Mouse (Mus musculus): Measurements from ENCODE around the gene Prdm10.

Prdm10 gene

DNA sequence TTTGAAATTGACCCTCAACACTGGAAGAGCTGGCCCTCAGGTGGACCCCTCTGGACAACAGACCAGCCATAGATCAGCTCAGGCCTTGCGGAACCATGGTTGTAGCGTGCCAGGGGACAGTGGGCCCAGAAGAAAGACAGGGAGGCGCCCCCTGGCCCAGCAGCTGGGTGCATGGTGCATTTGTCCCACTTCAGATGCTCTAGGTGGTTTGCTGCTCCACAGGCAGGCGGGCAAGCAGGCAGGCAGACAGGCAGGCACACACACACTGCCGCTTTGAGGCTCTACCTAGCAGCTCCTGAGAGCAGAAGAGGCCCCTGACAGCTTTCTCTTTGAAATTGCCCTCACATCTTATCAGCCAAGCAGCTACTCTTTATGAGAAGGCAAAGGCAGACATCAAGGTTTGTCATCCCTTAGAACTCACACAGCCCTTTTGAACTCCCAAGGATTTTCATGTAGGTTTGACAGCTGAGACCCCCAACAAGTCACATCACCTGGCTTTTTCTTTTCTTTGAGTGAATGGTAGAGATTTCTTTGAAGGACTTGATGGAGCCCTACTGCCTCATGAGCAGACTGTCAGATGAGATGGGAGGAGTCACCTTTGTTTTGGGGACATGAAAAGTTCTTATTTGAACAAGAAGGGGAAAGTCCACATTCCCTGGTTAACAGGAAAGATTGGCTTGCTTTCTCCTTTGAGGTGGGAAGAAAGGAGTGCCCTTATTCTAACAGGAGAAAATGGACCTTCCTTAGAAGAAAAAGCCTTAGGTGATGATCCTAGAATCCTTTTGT lies 21.4 kb downstream of the Prdm10 start:
- DNase-seq (ENCODE audit: extremely low read depth, low read depth) = no peak

- DNase-seq (ENCODE audit: extremely low read depth, low read depth) = no peak
These were observed 24.0 kb downstream of the Prdm10 start for GRCm38 (mm10) chr9:31304358-31304757.

GRCm38 (mm10) chr9:31305117-31305516 lies 24.8 kb downstream of the Prdm10 start:
- no peak for DNase-seq (ENCODE audit: extremely low read depth, low read depth)

DNA sequence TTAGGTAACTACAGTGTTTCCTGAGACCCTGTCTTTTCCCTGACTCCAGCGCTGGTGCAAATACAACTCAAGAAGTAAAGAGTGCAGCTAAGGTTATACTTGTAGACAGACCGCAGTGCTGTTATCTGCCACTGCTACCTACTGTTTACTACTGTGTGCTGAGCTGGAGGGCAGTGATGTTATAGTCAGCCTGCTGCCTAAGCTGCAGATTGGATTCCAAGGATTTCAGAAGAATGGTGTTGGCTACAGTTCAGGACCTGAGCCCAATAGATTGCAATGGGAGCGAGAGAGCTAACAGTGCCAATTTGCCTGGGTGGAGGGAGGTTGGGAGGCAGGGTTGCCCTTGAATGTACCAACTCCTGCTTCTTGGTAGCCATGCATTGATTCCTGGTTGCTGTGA lies 25.5 kb downstream of the Prdm10 start:
- no peak for DNase-seq (ENCODE audit: extremely low read depth, low read depth)

- no peak for DNase-seq (ENCODE audit: extremely low read depth, low read depth)
These were observed 26.9 kb downstream of the Prdm10 start for GRCm38 (mm10) chr9:31307232-31307631.

- DNase-seq (ENCODE audit: extremely low read depth, low read depth) = no peak
These were observed 28.7 kb downstream of the Prdm10 start for GRCm38 (mm10) chr9:31309041-31309440.

DNA sequence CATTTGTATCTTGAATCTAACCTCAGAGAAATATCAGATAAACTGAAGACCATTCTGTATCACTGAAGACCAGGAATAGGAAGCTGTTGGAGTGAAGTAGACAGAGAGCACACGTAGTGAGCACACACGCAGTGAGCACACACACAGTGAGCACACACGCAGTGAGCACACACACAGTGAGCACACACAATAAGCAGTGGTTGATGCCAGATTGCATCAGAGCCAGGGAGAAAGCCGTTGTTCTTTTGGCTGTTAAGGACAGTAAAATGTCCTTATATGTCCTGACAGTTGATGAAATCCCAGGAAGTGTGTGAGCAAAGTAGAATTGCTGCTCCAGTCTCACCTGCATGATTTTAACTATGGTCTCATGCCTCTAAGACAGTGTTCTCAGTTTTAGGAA lies 30.3 kb downstream of the Prdm10 start:
- DNase-seq (ENCODE audit: extremely low read depth, low read depth) = no peak

- no peak for DNase-seq (ENCODE audit: extremely low read depth, low read depth)
These were observed 33.5 kb downstream of the Prdm10 start for GRCm38 (mm10) chr9:31313876-31314275.

DNA sequence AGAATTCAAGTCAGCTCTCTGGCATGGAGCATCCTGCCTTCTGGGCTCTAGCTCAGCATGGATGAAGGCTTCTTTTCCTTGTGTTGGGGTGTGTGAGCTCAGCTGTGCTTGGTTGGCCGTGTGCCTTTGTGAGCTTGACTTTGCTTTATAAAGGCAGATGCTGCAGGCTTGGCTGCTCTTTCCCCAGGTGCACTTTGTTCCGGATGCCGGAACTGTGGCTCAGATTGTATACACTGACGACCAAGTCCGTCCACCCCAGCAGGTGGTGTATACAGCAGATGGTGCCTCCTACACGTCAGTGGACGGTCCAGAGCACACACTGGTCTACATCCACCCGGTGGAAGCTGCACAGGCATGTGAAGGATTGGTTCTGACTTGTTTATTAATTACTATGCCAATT lies 35.6 kb downstream of the Prdm10 start:
- DNase-seq (ENCODE audit: extremely low read depth, low read depth) = no peak

- no peak for DNase-seq (ENCODE audit: extremely low read depth, low read depth)
These were observed 38.6 kb downstream of the Prdm10 start for GRCm38 (mm10) chr9:31318956-31319355.

- no peak for DNase-seq (ENCODE audit: extremely low read depth, low read depth)
These were observed 40.4 kb downstream of the Prdm10 start for GRCm38 (mm10) chr9:31320734-31321133.

DNA sequence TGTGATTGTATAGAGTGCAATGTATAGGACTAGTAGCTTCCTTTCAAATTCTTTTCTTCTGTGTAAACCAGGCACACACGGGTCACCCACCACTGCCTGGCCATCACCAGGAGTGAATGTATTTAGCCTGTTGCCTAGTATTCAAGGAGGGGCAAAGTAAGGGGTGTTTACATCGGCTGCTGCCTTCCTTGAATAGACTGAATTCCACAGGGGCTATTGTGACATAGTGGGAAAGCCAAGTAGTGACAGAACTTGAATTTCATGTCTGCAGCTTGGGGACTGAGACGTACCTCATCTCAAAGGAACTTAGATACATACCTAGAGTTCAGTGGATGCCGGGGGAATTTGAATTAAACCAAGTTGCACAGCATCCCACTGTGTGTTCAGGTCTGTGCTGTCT lies 41.2 kb downstream of the Prdm10 start:
- no peak for DNase-seq (ENCODE audit: extremely low read depth, low read depth)

DNA sequence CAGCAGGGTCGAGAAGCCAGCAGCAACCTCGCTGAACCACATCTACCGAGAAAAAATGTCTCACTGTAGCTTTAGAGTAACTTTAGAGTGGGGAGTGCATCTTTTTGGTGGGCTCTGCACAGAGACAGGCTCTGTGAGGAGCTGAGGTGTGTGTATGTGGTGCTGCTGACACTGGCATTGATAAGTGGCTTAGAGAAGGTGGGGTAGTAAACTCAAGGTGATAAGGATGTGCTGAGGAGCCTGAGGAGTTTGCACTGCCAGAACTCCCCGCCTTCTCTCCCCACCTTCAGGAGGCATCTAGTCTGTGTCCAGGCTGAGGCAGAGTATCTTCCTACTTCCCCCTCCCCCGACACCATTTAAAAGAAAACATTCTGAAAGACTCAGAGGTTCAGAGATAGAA lies 41.8 kb downstream of the Prdm10 start:
- DNase-seq (ENCODE audit: extremely low read depth, low read depth) = no peak

DNA sequence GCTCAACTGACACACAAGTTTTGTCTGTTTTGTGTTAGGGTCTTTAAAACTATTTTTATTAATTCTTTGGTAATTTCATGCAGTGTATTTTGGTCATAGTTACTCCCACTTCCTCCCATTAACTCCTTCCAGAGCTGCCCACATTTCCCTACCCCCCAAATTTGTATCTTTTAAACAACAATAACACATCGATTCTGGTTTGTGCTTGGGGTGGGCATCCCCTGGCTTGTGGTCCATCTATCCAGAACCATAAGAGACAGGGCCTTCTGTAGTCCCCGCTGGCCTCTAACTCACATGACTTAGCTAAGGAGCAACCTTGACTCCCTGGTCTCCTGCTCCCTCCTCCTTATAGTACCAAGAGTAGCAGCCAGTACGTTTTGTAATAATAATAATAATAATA lies 50.5 kb downstream of the Prdm10 start:
- no peak for DNase-seq (ENCODE audit: extremely low read depth, low read depth)

DNA sequence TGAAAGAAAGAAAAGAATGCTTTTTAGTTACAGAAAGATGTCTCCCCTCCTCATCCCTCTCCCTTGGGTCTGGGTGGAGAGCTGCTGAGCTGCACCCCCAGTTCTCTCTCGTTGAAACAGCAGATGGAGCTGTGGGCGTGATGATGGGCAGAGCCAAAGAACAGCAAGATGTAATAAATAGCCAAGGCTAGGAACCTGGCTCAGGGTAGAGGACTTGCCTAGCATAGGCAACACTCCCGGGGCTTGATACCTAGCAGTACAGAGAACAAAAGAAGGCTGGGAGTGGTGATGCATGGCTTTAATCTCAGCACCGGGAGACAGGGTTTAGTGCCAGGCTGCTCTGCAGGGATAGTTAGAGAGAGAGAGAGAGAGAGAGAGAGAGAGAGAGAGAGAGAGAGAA lies 50.9 kb downstream of the Prdm10 start:
- DNase-seq (ENCODE audit: extremely low read depth, low read depth) = no peak

- DNase-seq (ENCODE audit: extremely low read depth, low read depth) = peak; percentile 10
These were observed 51.6 kb downstream of the Prdm10 start for GRCm38 (mm10) chr9:31331906-31332305.

DNA sequence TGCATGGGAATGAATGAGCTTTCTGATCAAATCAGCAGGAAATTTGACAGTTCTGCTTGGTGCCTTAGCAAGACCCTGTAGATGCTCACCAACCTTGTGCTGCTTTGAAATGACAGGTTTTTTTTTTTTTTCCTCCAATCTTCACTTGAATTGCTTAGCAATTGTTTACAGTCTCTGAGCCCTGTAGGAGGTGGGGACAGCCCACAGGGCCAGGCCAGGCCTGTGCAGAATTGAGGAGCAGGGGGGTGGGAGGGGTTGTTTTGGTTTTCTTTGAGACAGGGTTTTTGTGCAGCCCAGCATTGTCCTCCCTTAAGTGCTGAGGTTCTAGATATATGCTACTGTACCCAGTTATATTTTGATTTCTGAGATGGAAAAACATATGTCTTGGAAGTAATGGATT lies 52.5 kb downstream of the Prdm10 start:
- DNase-seq (ENCODE audit: extremely low read depth, low read depth) = no peak

DNA sequence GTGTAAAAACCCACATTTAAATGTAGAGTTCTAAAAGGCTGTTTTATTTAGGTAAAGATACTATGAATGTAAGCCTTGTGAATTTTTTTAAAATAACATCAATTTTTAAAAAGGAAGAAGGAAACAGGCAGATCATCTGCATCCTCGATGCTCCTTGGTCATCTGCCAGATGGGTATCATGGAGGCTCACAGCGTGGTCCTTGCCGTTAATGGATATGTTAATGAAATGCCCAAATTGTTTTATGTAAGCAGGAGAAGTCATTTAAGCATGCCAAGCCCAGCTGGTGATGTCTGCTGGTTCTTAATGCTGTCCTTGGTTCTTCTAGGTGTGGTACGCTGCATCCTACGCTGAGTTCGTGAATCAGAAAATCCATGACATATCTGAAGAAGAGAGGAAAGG lies 54.7 kb downstream of the Prdm10 start:
- no peak for DNase-seq (ENCODE audit: extremely low read depth, low read depth)

DNA sequence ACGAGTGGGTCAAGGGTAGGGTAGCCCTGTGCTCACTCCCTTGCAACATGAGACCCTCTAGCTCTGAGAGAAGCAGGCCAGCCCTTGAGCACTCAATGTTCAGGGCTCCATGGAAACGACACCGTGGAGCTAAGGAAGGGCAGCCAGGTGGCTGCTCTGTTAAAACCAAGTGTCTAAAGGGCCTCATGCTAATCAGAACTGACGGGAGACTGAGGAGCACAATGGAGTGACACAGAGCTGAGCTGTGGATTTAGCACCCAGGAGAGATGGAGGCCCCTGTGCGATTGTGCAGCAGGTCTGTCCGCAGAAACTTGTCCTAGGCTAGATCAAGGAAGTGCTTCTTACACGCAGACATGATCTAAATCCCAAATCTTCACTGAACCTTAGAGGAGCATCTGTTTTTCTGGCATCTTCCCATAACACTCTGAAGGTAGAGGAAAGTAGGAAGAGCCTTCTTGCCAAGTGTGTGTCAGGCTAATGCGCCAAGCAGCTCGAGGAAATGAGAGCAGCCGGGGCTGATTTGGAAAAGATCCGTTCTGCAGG lies 64.0 kb downstream of the Prdm10 start:
- DNase-seq (ENCODE audit: extremely low read depth, low read depth) = no peak

DNA sequence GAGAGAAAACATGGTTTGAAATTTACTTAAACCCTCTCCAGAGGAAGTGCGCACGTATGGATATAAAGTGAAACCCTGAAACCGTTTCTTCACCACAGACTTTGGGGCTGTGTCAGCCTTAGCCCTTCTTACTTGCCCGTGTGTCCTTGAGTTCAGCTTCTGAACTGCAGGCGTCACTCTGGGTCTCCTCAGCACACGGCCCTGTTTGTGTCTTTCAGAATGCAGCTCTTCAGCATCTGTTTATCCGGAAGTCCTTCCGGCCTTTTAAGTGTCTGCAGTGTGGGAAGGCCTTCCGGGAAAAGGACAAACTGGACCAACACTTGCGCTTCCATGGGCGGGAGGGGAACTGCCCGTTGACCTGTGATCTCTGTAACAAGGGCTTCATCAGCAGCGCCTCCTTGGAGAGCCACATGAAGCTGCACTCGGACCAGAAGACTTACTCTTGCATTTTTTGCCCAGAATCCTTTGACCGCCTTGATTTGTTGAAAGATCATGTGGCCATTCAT lies 66.3 kb downstream of the Prdm10 start:
- no peak for DNase-seq (ENCODE audit: extremely low read depth, low read depth)

DNA sequence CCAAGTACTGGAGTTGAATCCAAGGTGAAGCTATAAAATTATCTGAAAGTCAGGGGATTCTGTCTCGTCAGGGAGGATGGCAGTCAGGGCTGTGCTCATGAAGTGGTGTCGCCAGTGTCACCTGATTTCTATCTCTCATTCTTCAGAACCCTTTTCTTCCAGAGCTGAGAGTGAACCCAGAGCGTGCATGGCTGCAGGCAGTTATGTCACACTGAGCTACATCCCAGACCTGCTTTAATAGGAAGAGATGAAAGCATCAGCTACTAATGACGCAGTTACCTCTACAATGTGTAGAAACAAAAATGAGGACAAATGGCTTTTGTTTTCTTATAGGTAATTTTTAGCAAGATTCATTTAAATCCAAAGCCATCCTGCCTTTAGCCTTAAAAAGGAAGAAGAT lies 68.1 kb downstream of the Prdm10 start:
- DNase-seq (ENCODE audit: extremely low read depth, low read depth) = no peak

GRCm38 (mm10) chr9:31348915-31349314 lies 68.6 kb downstream of the Prdm10 start:
- peak; percentile 23 for DNase-seq (ENCODE audit: extremely low read depth, low read depth)

DNA sequence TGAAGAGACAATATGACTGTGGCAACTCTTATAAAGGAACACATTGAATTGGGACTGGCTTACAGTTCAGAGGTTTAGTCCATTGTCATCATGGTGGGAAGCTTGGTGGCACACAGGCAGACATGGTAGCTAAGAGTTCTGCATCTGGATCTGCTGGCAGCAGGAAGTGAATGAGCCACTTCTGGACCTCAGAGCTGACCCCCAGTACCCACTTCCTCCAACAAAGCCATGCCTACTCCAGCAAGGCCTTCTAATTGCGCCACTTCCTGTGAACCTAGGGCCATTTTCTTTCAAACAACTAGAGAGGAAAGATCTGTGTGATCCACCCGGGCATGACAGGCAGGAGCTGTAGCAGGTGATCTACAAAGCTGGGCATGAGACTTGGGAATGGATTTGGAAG lies 72.4 kb downstream of the Prdm10 start:
- no peak for DNase-seq (ENCODE audit: extremely low read depth, low read depth)

Measured in MEL-GATA-1-ER (cell line).